Mouse (Mus musculus): ENCODE data around the gene Ren1. TPM values are rescaled to one million over a fixed set of nuclear protein-coding genes. Genes with fewer than 3 reads are reported as not detected.

The Ren1 gene
- polyA plus RNA-seq, 1 experiment from 2014 or later, result 0.20 TPM

- WGBS, result 5% methylated on average over 9 of the region's 9 CpGs
- peaks cover 34% of the 10 kb centered on the region for H3K36me3 ChIP-seq
- no peak overlapping the region for H3K9ac ChIP-seq
- H3K9me3 ChIP-seq, result no peaks in the 10 kb centered on the region
- peak; percentile 30; the same call in 1 of the 2 replicates for ATAC-seq (ENCODE audit: low read depth)
- peak overlapping the region; percentile 87; the same call in 1 of the 2 replicates for H3K27ac ChIP-seq (replicated peaks)
- H3K4me3 ChIP-seq, result no peak overlapping the region
- H3K4me1 ChIP-seq (replicated peaks), result peaks cover 33% of the 10 kb centered on the region
- H3K4me2 ChIP-seq, result no peak overlapping the region
- H3K27me3 ChIP-seq, result no peaks in the 10 kb centered on the region
Observed at GRCm38 (mm10) chr1:133382008-133382407, 31.7 kb downstream of the Ren1 start.

- Histone ChIP-seq H3K4me3 (no peak overlapping the region), H3K36me3 (peaks cover 40% of the 10 kb centered on the region), H3K27ac (replicated peaks) (peak overlapping the region; percentile 87), H3K9ac (peak overlapping the region; percentile 52), H3K4me2 (no peak overlapping the region), H3K9me3 (no peaks in the 10 kb centered on the region), H3K27me3 (no peaks in the 10 kb centered on the region), H3K4me1 (replicated peaks) (peaks cover 33% of the 10 kb centered on the region)
- WGBS, result 42% methylated on average over 12 of the region's 12 CpGs
- 0 out of 2 replicates have a peak, but pooled peaks have one; percentile 3 for ATAC-seq (ENCODE audit: low read depth)
Observed at GRCm38 (mm10) chr1:133382552-133383155, 32.3 kb downstream of the Ren1 start.

DNA sequence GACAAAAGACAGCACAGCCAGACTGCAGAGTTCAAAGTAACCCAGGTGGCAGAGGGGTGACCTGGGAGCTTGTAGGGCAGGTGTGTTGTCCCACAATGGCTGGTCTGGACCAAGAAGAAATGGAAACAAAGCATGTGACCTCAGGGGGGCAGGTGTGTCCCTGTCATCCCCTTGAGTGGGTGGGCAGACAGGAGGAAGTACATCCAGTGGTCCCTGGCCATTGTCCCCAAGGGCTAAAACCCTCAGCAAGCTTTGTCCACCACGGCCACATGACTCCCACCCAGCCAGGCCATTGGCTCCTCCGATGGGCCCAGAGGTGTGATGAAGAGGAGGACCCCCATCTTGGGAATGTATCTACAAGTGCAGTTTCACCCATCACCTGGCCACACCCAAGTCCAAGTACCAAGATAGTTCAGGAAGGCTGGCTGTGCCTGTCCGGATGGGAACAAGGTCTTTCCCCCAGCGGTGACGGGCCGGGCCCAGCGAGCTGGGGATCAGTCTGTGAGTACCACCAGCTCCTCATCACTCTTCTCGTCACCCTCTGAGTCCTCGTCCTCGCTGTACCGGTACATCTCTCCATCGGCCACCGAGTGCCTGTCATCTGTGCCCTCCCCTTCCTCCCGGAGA lies 33.0 kb downstream of the Ren1 start:
- H3K4me2 ChIP-seq, result no peak overlapping the region
- ATAC-seq (ENCODE audit: low read depth), result no peak
- H3K36me3 ChIP-seq, result peaks cover 47% of the 10 kb centered on the region
- H3K4me3 ChIP-seq, result no peak overlapping the region
- peak overlapping the region; percentile 87 for H3K27ac ChIP-seq (replicated peaks)
- H3K9me3 ChIP-seq, result no peaks in the 10 kb centered on the region
- no peaks in the 10 kb centered on the region for H3K27me3 ChIP-seq
- peaks cover 33% of the 10 kb centered on the region for H3K4me1 ChIP-seq (replicated peaks)
- H3K9ac ChIP-seq, result peak overlapping the region; percentile 52; the same call in 1 of the 2 replicates
- 84% methylated on average over 14 of the region's 14 CpGs for WGBS

DNA sequence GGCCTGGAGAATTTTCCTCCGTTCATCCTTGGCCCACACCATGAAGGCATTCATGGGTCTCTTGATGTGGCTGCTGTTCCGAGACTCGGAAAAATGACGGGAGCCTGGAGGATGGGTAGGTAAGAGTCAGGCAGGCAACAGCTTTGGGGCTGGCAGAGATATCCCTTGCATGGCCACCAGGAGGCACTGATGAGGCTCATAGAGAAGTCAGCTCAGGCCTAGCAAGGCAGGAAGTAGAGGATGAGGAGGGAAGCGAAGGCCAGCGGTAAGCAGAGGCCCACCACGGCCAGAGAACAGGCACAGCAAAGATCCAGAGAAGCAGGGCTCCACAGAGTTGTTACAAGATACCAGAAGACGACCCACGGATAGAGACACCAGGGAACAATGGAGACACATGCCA lies 35.2 kb downstream of the Ren1 start:
- H3K9me3 ChIP-seq, result no peaks in the 10 kb centered on the region
- H3K9ac ChIP-seq, result peak overlapping the region; percentile 39
- H3K4me2 ChIP-seq, result 0 out of 2 replicates have a peak overlapping the region, but pooled peaks have one; percentile 14
- 0 out of 2 replicates have a peak overlapping the region, but pooled peaks have one; percentile 18 for H3K27ac ChIP-seq (replicated peaks)
- no peak overlapping the region for H3K4me3 ChIP-seq
- no peaks in the 10 kb centered on the region for H3K27me3 ChIP-seq
- 42% methylated on average over 9 of the region's 9 CpGs for WGBS
- H3K4me1 ChIP-seq (replicated peaks), result peaks cover 20% of the 10 kb centered on the region
- peaks cover 69% of the 10 kb centered on the region for H3K36me3 ChIP-seq
- ATAC-seq (ENCODE audit: low read depth), result no peak

GRCm38 (mm10) chr1:133386209-133386608 lies 35.9 kb downstream of the Ren1 start:
- Histone ChIP-seq H3K9me3 (no peaks in the 10 kb centered on the region), H3K27me3 (no peaks in the 10 kb centered on the region), H3K4me3 (no peak overlapping the region), H3K4me2 (no peak overlapping the region), H3K36me3 (peaks cover 76% of the 10 kb centered on the region), H3K4me1 (replicated peaks) (peaks cover 19% of the 10 kb centered on the region), H3K27ac (replicated peaks) (0 out of 2 replicates have a peak overlapping the region, but pooled peaks have one; percentile 18), H3K9ac (peak overlapping the region; percentile 39)
- WGBS, result 59% methylated on average over 11 of the region's 11 CpGs
- no peak for ATAC-seq (ENCODE audit: low read depth)

DNA sequence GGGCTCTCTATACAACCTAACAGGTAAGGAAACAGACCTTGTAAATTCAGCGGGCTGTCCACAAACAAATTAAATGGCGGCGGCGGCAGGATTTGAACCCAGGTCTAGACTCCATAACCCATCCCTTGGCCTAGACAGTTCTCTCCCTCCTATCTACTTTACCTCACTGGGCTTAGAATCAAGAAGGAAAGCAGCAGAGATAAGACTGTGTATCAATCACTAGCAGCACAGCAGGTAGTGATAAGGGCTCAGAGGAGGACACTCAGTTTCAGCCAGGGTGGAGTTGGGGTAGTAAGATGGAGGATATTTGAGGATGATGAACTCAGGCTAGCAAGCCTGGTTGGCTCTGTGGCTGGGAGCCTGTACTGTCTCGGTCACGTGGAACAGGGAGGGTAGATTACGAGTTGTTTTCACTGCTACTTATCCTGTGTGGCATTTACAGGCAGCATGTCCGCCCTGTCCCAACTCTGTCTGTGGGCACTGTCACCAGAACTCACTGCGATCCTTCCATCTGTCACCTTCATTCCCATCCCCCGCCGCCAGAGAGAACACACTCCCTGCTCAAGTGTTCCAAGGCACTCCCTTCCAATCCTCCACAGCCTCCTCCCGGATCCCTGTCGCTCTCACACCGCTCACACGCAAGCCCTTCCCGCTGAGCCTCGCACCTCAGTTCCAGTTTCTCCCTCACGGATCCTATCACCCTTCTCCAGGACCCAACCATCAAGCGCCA lies 37.4 kb downstream of the Ren1 start:
- Histone ChIP-seq H3K36me3 (peaks cover 90% of the 10 kb centered on the region), H3K9me3 (no peaks in the 10 kb centered on the region; the same call in 1 of the 2 replicates), H3K4me2 (no peak overlapping the region), H3K27me3 (no peaks in the 10 kb centered on the region), H3K4me3 (no peak overlapping the region), H3K4me1 (replicated peaks) (peaks cover 13% of the 10 kb centered on the region), H3K9ac (no peak overlapping the region), H3K27ac (replicated peaks) (no peak overlapping the region)
- WGBS, result 80% methylated on average over 19 of the region's 19 CpGs
- ATAC-seq (ENCODE audit: low read depth), result no peak

DNA sequence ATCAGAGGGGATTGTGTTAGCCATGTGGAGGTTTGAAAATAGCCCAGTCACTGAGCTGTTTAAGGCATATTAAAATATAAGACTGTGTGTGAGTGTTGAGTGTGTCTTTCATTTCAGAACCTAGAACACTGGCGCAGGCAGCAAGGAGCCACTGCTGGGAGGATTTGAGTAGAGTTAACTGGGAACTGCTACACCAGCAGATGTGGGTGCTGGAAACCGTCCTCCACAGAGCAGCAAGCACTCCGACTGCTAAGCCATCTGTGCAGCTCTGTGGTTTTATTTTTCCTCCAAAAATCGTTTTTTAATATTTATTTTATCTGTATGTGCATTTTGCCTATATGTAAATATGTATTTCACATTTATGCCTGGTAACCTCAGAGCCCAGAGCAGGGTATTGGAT lies 44.4 kb downstream of the Ren1 start:
- WGBS, result 68% methylated on average over 4 of the region's 4 CpGs
- Histone ChIP-seq H3K27me3 (no peaks in the 10 kb centered on the region), H3K4me2 (no peak overlapping the region), H3K27ac (replicated peaks) (no peak overlapping the region), H3K9me3 (no peaks in the 10 kb centered on the region; the same call in 1 of the 2 replicates), H3K9ac (no peak overlapping the region), H3K4me3 (no peak overlapping the region), H3K36me3 (peaks cover 33% of the 10 kb centered on the region), H3K4me1 (replicated peaks) (peaks cover 33% of the 10 kb centered on the region)
- no peak for ATAC-seq (ENCODE audit: low read depth)

DNA sequence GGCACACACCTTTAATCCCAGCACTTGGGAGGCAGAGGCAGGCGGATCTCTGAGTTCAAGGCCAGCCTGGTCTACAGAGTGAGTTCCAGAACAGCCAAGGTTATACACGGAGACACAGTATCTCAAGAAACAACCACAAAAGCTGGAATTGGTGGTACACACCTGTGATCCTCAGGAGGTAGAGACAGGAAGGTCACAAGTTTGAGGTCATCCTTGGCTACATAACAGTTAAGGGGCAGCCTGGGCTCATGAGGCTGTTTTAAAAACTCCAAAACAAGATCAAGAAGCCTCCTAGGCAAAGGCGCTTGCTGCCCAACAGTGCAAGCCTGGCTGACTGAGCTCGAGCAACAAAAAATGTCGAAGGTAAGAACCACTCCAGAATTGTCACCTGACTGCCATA lies 46.4 kb downstream of the Ren1 start:
- Histone ChIP-seq H3K4me1 (replicated peaks) (peaks cover 33% of the 10 kb centered on the region), H3K36me3 (peaks cover 13% of the 10 kb centered on the region), H3K9me3 (no peaks in the 10 kb centered on the region; the same call in 1 of the 2 replicates), H3K27ac (replicated peaks) (peak overlapping the region; percentile 97; the same call in 1 of the 2 replicates), H3K4me3 (no peak overlapping the region), H3K4me2 (no peak overlapping the region), H3K9ac (no peak overlapping the region), H3K27me3 (no peaks in the 10 kb centered on the region)
- no peak for ATAC-seq (ENCODE audit: low read depth)
- whole genome bisulfite sequencing, result 84% methylated on average over 5 of the region's 5 CpGs

GRCm38 (mm10) chr1:133397094-133397482 lies 46.8 kb downstream of the Ren1 start:
- no peaks in the 10 kb centered on the region for H3K9me3 ChIP-seq
- no peak overlapping the region for H3K4me3 ChIP-seq
- ATAC-seq (ENCODE audit: low read depth), result peak; percentile 59
- peak overlapping the region; percentile 69 for H3K9ac ChIP-seq
- H3K36me3 ChIP-seq, result peaks cover 9% of the 10 kb centered on the region
- H3K27ac ChIP-seq (replicated peaks), result peak overlapping the region; percentile 97
- H3K4me2 ChIP-seq, result peak overlapping the region; percentile 38
- no peaks in the 10 kb centered on the region for H3K27me3 ChIP-seq
- 58% methylated on average over 5 of the region's 5 CpGs for WGBS
- peaks cover 33% of the 10 kb centered on the region for H3K4me1 ChIP-seq (replicated peaks)

DNA sequence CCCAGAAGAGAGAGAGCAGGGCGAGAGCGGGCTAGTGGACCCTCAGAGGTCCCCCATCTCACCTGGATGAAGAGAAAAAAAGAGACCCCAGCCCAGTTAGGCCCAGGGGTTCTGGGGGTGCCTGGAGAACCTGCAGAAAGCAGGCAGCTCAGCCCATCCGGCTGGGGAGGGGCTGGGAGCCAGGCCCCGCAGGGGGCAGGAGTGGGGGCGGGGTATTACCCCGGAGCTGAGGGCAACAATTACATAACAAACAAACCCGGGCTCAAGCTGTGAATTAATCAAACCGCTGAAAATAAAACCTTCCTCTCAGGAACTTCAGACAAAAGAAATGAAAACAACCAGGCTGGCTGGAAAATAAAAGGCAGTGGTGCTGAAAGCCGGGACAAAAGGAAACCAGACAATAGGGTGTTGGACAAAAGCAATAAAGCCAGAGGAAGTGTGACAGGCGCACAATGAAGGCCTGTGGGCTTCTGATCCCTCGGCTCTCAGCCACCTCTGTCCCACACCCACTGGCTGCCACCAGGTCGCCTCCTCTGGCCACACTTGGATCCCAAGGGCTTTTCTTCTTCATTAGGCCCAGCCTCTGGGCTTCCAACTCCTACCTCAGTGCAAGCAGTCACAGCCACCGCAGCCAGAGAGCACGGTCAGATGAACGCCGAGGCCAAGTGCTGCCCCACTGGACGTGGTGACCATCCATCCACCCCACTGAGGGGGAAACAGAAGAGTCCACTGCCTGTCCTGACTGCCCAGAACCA lies 47.4 kb downstream of the Ren1 start:
- H3K27me3 ChIP-seq, result no peaks in the 10 kb centered on the region
- WGBS, result 4% methylated on average over 17 of the region's 17 CpGs
- peak overlapping the region; percentile 38 for H3K4me2 ChIP-seq
- no peak overlapping the region for H3K4me3 ChIP-seq
- H3K9me3 ChIP-seq, result no peaks in the 10 kb centered on the region
- H3K27ac ChIP-seq (replicated peaks), result peak overlapping the region; percentile 97
- peaks cover 33% of the 10 kb centered on the region for H3K4me1 ChIP-seq (replicated peaks)
- H3K36me3 ChIP-seq, result 0 out of 2 replicates have a peak, but pooled peaks cover 4% of the 10 kb centered on the region
- H3K9ac ChIP-seq, result peak overlapping the region; percentile 69
- ATAC-seq (ENCODE audit: low read depth), result peak; percentile 73

GRCm38 (mm10) chr1:133400014-133400725 lies 49.9 kb downstream of the Ren1 start:
- Histone ChIP-seq H3K9me3 (no peaks in the 10 kb centered on the region), H3K4me1 (replicated peaks) (peaks cover 29% of the 10 kb centered on the region), H3K27ac (replicated peaks) (no peak overlapping the region), H3K4me2 (no peak overlapping the region), H3K4me3 (no peak overlapping the region), H3K9ac (no peak overlapping the region), H3K36me3 (no peaks in the 10 kb centered on the region), H3K27me3 (no peaks in the 10 kb centered on the region)
- ATAC-seq (ENCODE audit: low read depth), result no peak
- WGBS, result 78% methylated on average over 13 of the region's 13 CpGs
